Mouse (Mus musculus) cerebellum, adult (tissue): ENCODE results near the gene Efna3.

Source experiments
- ATAC-seq: cut with Nextera tagmentation; 2 replicates; pipeline ENCODE4 v1.9.2; 2017; ENCODE audit warnings: mild to moderate bottlenecking, moderate library complexity, mixed read lengths; ENCODE audit not compliant: insufficient number of reproducible peaks, low FRiP score, low TSS enrichment

Gene Efna3

GRCm38 (mm10) chr3:89339416-89339815 lies 16.7 kb upstream of the Efna3 start:
- ATAC-seq = no peak

GRCm38 (mm10) chr3:89337721-89338578 lies 15.2 kb upstream of the Efna3 start, which contains the start of gene Efna4:
Gene Efna4 (minus strand): TSS chr3:89338028.
- ATAC-seq = 0 out of 2 replicates have a peak, but pooled peaks have one; percentile 26

- no peak for ATAC-seq
Observed at GRCm38 (mm10) chr3:89337062-89337720, 14.4 kb upstream of the Efna3 start.

- ATAC-seq = no peak
Observed at GRCm38 (mm10) chr3:89336529-89336928, 13.8 kb upstream of the Efna3 start.

GRCm38 (mm10) chr3:89333053-89333452 lies 10.3 kb upstream of the Efna3 start:
- no peak for ATAC-seq

DNA sequence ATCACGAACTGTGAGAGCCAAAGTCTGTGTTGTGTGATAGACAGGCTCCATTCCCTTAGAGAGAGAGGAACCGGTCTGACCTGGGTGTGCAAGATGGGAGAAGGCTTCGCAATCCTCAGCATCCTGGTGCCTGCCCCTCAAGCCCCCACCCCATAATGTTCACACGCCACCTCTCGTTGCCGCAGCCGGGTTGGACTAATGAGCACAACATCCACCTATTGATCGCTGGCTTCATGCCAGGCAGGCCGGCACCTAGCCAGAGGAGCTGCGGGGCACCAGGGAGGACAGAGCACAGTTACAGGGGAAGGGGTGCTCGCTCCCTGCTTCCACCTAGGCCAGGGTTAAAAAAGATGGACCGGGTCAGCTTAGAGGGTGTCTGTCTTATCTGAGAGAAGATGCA lies 9.7 kb upstream of the Efna3 start:
- no peak for ATAC-seq

DNA sequence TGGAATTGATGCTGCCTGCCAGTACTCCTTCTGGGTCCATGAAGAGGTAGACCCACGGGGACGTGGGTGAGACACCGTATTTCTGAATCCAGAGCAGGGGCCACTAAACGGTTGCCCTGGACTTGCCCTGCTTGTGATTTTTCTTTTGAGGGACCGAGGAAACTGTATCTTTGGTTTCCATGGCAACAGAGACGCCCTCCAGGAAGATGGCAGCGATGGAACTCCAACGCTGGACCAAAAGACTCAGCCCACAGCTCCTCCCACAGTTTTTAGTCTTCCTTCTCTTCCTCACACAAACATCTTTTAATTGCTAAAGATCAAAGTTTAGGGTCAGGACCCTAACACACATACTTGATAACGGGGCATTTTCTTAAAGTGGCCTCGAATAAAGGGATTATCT lies 9.2 kb upstream of the Efna3 start:
- no peak for ATAC-seq

GRCm38 (mm10) chr3:89331561-89331960 lies 8.8 kb upstream of the Efna3 start:
- no peak for ATAC-seq

DNA sequence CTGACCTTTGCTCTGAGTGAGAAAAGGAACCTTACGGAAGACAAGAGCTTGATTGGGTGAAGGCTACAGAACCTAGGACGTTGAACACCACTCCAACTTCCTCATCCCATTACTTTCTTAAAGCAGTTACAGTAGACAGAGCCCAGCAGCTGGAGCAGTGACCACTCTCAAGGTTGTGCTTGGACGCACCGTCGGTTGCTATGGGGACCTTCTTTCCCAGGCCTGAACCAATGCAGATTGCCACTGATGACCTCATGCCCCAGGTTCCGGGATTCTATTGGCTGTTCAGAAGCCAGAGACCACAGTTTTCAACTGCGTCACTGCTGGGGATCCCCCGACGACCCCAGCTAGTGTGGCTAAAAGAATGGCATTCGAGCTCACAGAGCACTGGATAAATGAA lies 8.2 kb upstream of the Efna3 start:
- no peak for ATAC-seq

DNA sequence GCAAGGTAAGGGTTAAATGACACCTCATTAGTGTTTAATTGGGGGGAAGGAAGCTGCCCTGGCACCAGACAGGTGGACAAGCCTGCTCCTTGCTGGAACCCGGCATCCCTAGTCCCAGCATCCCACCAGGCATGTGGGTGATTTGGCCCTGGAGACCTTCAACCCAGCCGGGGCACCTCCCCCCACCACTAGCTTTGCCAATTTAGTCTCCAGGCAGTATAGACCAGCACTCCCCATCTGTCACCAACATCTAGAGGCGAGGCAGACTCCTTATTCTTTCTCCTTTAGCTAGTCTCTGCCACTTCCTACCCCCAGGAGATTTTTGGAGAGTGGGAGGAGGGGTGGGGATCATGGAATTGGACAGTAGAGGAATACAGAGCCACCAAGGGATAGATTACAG lies 7.6 kb upstream of the Efna3 start:
- ATAC-seq = no peak

DNA sequence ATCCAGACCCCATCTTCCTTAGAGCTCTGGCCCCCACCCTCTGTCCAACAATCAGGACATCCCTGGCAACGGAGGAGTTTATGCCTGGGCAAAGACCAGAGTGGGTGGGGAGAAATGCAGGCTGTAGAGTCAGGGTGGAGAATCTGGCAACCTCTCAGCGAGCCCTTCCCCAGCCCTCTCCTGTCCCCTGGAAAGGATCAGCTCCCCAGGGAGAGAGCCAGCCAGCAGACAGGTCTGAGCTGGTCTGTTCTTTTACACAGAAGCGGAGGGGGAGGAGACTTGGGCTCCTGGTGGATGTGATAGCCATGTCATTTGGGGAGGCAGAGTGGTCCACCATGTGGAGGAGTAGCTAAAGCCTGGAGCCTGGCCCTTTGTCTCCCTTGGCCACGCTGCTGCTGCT lies 5.9 kb upstream of the Efna3 start:
- no peak for ATAC-seq

GRCm38 (mm10) chr3:89327371-89327870 lies 4.7 kb upstream of the Efna3 start:
- no peak for ATAC-seq

DNA sequence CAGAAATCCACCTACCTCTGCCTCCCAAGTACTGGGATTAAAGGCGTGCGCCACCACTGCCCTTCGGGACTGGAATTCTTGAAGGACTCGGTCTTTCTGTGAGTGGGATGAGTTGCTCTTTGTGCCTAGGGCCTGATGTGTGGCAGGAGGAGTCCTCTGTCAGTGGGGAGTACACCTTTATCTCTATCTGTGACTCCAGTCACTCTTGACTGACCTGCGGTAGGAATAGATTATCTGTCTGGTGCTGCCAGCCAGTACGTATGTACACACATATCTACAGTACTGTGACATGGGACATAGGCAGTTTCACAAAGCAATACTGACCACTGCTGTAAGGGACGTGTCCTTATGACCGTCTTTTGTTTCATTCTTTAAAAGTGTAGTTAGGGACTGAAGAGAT lies 3.1 kb upstream of the Efna3 start:
- no peak for ATAC-seq

DNA sequence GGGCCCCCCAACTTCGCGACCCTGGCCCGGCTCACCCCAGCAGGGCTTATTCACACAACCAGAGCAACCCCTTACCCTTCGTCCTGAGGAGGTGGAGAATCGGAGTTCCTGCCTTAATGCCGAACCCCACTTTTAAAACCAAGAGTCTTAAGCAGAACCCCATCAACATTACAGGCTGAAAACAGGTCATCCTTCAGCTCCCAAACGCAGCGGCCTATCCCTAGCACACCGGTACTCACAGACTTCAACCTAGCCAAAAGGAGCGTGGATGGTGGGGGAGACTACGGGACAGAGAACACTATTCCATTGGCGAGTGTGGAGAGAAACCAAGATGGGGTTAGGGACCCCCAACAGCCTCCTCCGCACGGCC lies 649 bp downstream of the Efna3 start:
- no peak for ATAC-seq

DNA sequence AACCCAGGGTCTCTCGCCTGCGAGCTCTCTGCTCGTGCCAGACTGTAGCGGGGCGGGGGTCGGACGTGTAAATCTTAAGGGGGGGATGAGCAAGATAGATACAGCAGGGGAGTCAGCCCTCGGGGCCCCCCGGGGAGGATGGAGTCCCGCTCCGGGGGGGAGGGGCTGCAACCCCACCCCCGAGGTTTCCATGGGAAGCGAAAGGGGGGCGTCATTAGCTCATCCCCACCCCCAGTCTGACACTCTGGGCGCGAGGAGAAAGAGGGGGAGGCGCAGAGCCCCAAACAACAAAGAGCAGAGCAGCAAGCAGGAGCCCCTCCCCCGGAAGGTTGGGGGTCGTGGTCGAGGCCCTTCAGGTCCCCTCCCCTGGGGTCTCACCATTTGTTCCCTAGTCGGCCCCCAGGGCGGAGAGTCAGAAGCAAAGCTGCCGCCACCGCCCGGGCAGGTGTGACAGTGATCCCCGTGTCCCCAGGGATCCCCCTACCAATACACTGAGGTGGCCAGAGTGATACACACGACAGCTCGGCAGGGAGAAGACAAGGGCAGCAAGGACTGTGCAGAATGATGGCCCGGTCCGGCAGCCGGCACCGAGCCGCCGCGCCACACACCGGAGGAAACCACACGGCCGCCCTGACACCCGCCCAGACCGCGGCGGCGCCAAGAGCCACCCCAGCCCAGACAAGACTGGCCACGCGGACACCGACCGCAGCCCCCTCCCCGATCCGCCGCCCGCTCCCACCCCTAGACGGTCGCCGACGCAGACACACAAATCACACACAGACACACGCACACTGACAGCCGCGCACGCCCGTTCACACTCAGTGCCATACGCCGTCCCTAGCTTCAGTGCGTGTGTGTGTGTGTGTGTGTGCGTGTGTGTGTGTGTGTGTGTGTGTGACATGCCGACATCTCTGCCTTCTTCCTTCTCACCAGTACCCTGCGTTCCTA lies 1.3 kb downstream of the Efna3 start:
- no peak for ATAC-seq

DNA sequence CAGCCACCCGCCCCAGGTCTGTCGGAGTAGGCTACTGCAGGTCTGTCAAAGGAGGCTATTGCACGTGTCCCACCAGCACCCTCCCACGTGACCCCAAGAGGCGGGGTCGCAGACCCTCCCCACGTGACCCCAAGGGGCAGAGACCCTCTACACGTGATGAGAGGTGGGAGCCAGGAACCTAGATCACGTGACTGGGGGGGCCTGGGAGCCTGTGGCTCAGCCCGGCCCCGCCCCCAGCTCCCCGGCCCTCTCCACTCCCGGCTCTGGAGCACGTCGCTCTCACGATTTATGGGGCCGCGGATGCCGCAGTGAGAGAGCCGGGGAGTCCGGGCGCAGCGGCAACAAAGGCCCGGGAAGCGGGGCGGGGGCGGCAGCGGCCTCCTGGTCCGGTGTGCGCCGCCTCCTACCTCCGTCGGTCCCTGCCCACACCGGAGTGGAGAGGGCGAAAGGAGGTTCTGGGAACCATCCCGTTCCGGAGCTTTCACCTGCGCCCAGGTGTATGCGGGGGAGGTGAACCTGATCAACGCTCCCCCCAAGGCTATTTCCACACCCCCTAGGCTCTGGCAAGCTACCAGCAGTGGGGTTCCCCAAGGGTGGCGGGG lies 2.1 kb downstream of the Efna3 start:
- ATAC-seq = no peak

DNA sequence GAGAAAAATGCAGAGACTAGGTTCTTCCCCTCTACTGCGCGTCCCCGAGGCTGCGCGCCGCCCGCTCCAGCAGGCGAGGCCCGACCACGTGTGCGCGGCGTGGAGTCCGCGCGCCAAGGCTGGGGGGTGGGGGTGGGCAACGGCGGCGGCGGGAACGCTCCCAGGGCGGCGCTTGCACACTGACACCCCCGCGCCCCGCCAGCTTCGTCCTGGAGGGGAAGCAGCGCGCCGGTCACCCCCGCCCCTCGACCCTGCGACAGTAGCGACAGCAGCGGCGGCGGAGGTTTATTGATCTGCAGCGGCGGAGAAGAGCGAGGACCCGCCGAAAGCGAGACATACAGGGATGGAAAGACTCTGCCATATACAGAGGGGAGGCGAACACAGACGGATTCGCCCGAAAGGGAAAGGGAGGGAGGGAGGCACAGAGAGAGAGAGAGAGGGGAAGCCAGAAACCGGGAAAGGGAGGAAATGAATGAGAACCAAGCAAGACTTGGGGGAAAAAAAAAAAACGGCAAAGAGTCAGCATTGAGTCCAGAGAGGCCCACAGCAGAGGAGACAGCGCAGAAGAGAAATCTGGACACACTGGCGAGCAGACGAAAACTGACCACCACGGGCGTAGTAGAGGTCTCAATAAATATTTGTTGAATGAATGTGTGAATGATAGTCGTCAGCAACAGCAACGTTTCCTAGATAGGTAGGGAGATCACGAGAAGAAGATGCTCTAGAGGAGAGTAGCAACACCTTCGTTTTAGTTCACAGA lies 3.0 kb downstream of the Efna3 start:
- no peak for ATAC-seq

GRCm38 (mm10) chr3:89318971-89319590 lies 3.7 kb downstream of the Efna3 start:
- no peak for ATAC-seq

DNA sequence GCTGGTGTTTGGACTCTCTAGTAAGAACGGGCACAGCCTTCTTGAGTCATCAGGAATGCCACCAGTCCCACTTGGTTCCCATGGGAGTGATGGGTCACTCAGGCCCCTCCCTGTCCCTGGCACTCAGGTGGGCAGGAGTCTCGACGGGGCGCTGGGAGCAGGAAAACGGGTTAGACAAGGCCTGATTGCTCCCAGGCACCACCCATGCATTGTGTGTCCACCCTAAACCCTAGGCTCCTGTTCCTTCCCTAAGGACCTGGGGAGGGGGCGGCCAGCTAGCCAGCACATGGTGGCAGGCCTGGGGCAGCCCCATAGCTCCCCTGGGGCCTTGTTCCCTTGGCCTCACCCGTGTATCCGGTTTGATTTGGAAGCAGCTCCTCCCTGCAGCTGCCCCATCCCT lies 4.4 kb downstream of the Efna3 start:
- ATAC-seq = no peak
